Mouse (Mus musculus): ENCODE measurements around the gene Kcnd1.
"Not testable (repeated sequence)": the region's sequence is repeated elsewhere in the genome, so short reads cannot be mapped to it uniquely, and the experiment has no call there.

The Kcnd1 gene

DNA sequence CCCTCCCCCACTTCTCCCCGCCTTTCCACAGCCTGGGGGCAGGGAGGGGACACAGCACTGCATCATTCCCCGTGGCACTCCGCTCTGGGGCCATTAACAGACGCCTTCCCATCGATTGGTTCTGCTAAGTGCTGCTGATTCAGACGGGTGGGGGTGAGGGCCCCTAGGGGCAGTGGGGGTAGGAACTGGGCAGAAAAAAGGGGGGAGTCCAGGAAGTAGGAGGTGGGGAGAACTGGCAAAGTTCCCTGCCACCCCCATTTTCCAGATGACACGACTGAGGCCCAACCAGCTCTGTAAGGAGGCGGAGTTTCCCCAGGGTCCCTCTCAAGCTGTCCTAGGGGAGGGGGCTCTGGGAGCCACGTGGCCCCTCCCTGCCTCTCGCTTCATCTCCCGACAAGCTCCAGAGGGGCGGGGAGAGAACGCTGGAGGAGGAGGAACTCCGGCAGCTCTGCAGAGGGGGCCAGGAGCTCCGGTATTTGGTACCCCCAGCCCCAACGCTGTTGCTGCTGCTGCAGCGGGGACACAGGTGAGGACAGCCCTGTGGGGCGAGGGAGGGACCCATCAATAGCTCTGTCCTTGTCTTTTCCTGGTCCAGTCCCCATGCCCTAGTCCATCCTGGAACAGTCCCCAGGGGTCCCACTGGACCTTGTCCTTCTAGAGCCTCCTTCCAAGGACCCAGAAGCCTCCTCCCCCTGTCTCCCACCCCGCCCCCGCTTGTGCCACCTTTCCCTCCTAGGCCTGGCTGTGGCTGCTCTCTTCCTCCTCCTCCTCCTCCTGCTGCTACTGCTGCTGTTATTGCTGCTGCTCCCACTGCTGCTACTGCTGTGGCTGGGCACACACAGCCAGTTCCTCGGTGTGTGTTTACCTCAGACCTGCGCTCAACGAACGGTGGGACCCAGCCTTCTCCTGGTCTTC, at the start of gene Kcnd1:
Gene Kcnd1 (plus strand): TSS at position 425 of the 915 bp plus-strand sequence.
- DNase-seq: peak; percentile 5 to 14

DNA sequence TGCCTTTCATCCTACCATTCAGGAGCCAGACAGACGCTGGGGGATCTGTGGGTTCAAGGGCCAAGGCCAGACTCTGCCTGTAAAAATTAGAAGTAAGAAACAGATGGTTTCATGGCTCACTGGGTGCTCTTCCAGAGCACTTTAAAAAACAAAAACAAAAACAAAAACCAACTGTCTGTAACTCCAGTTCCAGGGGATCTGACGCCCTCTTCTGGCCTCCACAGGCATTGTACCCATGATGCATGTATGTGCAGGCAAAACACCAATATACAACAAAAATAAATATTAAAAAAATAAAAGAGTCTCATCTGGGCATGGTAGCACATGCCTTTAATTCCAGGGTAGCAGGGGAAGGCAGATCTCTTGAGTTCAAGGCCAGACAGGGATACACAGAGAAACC, 49.3 kb upstream of the Kcnd1 start:
- DNase-seq: peak; percentile 33 to 34

DNA sequence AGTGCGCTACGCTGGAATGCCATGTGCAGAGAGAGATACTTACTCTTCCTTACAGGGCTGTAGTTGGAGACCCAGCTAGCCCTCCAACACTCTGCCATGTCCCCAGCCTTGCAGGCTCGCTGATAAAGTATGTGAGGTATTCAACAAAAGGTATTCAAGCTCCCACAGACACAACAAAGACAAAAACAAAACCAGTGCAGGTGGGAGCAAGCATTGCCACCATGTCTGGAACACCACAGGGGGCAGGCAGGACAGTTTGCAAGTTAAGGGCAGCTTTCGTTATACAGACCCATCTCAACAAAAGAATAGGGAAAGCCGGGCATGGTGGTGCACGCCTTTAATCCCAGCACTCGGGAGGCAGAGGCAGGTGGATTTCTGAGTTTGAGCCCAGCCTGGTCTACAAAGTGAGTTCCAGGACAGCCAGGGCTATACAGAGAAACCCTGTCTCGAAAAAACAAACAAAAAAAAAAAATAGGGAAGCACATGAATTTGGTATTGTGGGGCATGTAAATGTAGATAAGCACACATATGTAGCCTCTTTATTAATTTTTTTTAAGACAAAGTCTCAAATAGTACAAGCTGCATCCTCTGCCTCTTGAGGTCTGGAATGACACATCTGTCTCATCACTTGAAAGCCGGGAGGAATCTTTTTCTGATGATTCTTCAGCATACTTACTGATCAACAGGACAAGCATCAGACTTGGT, 46.4 kb upstream of the Kcnd1 start:
- no peak for DNase-seq

DNA sequence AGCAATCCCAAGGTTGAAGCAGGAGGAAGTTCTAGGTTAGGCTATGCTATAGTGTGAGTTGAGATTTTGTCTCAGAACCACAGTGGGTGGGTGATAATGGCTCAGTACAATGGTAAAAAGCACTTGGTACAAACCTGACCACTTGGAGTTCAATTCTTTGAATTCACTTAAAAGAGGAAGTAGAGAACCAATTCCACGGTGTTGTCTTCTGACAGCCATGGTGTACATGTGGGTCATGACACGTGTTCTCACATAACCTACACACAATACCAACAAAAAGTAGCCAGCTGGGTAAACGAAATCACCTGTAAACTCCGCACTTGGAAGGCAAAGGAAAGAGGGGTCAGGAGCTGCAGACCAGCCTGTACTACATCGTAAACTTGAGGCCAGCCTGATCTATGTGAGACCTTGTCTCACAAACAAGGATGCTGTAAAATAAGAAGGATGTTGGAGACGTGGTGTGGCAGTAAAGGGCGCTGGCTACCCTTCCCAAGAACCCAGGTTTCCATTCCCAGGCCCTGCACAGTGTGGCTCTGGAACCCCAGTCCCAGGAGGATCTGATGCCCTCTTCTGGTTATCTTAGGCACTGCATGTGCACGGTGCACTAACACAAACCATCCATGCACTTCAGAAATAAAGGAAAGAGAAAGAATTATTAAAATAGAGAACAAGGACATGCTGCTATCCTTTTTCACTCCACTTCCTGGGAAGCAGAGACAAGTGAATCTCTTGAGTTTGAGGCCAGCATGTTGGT, 45.6 kb upstream of the Kcnd1 start:
- DNase-seq: peak; percentile 64 to 75

DNA sequence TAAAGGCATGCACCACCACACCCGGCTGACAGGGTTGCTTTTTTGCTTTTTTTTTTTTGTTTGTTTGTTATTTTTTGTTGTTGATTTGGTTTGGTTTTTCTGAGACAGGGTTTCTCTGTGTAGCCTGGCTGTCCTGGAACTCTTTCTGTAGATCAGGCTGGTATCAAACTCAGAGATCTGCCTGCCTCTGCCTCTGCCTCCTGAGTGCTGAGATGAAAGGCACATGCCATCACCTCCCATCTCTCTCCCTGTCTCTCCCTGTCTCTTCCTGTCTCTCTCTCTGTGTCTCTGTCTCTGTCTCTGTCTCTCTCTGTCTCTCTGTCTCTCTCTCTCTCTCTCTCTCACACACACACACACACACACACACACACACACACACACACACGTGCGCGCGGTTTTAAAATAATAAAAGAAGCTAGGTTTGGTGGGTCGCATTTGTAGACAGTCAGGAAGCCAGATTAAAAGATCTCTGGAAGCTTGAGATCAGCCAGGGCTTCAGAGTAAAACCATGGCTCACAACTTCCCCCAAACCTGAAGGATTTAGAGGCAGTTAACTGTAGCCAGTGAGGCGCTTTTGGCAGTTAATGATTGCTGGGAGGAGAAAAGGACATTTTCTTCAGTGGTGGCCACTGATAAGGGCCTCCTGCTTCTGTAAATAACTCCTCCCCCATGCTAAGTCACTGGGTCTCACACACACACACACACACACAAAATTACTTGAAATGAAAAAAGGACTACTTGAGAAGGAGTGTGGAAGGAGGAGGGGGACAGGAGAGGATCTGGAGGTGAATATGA, 43.4 kb upstream of the Kcnd1 start:
- no peak for DNase-seq

DNA sequence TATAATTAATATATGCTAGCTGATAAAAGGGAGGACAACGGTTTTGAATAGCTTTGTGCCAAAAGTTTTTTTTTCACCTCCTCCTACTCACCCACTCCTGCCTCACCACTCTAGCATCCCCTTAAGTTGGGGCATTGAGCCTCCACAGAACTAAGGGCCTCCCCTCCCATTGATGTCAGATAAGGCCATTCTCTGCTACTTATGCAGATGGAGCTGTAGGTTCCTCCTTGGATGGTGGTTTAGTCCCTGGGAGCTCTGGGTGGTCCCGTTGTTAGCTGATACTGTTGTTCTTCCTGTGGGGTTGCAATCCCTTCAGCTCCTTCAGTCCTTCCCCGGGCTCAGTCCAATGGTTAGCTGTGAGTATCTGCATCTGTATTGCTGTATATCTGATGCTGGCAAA, 42.8 kb upstream of the Kcnd1 start:
- no peak for DNase-seq

DNA sequence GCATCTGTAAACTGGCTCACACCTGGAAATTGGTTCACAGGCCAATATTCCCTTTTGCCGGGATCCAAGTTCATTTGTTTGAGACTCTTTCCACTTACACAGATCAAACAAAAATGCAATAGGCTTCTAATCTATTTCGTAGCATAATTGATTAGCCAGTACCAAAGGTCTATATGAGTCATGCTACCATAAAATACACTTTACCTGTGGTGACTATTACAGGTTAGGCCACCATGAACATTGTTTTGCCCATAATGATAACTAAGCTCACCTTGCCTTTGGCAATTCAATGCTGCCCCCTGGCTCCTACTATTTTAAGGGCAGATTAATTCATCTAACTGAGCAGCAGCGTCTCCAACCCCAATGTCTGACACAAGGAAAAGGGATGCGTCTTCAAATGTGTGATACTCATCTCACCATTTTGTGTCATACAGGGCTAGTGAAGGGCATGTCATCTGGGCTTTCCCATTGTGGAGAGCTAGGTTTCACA, 39.4 kb upstream of the Kcnd1 start:
- no peak for DNase-seq

DNA sequence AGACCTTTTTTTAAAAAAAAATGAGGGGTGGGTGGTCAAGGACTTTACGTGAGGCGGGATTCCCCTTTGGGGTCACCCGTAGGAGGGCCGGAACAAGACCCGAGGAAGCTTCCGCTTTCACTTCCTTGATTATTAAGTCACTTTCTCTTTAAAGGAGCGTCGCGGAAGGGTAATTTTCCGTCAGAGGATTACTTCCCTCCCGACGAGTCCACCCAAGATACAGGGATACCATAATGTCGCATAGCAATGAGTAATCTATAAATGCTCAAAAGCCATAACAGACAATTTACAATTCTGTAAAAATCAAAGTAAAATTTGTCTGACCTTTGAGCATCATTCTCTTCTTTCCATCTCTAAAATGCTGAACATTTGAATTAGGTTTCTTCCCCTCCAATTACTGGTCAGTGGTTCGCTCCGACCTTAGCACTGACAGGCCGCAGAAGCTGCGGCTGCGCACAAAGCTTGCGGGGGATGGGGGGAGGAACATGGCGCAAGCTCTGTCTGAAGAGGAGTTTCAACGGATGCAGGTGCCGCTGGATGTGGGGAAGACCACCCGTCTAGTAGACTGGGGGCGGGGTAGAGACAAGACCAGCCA, 32.5 kb upstream of the Kcnd1 start, which contains the start of gene Gripap1:
Gene Gripap1 (plus strand): TSS at position 224 of the 595 bp plus-strand sequence.
- DNase-seq: peak; percentile 62 to 74

DNA sequence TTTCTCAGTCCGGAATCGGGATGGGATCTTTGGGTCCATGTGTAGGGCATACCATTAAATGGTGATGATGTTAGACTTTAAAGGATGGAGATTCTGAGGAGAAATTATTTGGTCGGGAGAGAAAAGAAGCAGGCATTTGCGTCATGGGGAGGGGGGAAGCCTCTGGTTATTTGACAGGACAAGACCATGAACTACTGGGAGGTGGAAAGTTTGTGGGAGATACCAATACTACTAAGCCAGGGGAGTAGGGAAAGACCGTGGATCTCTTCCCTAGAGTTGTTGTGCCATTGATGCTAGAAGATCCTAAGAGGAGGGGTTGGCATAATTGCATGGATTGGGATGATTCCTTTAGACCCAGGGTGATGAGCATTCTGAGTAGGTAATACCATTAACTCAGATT, 31.8 kb upstream of the Kcnd1 start:
- no peak for DNase-seq

DNA sequence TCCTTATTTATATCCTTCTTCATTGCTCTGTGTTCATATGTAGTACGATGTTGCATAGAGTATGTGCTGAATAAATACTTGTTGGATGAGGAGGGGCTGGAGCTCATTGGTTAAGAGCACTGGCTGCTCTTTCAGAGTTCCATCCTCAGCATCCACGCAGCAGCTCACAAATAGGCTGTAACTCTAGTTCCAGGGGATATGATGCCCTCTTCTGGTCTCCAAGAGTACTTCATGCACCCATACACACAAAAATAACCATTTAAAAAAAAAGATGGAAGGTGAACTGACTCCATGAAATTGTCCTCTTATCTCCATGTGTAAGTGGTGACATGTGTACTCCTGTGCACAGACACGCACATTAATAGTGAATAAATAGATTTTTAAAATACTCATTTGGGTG, 28.7 kb upstream of the Kcnd1 start:
- peak in 1 of 2 experiments; percentile 12 for DNase-seq

DNA sequence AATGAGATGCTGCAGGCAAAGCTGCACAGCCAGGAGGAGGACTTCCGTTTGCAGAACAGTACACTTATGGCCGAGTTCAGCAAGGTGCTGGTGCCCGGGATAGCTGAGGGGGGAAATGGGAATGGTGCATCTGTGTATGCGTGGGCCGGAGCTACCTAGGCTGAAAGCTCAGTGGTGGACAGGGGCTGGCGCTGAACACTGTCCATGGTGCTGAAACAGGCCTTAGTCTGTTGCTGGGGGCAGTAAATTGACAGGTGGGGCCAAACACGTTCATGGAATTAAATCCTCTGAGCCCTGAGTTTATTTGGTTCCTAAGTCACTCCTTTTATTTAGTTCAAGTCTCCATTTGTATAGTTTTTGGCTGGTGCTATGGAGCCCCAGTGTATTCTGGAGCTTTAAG, 27.1 kb upstream of the Kcnd1 start:
- no peak for DNase-seq

DNA sequence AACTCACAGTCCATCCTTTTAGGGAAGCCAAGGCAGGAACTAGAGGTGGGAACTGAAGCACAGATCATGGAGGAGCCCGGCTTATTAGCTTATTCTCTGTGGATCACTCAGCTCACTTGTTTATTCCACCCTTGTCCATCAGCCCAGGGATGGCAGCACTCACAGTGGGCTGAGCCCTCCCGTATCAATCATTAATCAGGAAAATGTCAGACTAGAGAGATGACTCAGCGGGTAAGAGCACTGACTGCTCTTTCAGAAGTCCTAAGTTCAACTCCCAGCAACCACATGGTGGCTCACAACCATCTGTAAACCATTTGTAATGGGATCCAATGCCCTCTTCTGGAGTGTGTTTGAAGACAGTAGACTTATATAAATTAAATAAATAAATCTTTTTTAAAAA, 24.8 kb upstream of the Kcnd1 start:
- DNase-seq: no peak

DNA sequence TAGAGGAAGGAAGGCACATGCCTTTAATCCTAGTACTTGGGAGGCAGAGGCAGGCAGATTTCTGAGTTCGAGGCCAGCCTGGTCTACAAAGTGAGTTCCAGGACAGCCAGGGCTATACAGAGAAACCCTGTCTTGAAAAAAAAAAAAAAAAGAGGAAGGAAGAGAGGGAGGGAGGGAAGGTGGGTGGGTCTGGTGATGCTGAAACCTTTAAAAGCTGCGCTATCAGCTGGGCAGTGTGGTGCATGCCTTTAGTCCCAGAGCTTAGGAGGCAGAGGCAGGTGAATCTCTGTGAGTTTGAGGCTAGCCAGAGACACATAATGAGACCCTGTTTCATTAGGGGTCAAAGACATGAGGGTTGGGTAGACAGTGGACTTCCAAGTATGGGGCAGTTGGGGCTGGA, 19.9 kb upstream of the Kcnd1 start:
- DNase-seq: not testable (repeated sequence)

DNA sequence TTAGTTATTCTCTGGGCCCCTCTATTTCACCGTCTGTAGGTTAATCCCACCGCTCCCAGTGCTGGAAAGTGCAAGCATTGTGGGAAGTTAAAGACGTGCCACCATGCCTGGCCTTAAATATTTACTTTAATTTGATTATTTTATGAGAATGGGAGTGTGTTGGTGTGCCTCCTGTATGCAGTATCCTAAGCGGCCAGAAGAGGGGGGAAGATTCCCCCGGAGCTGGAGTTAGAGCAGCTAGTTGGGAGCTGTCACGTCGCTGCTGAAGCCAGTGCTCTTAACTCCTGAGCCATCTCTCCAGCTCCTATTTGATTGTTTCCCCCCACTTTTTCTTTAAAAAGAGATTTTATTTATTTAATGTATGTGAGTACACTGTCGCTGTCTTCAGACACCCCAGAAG, 7.1 kb upstream of the Kcnd1 start:
- DNase-seq: peak in 1 of 2 experiments; percentile 17

DNA sequence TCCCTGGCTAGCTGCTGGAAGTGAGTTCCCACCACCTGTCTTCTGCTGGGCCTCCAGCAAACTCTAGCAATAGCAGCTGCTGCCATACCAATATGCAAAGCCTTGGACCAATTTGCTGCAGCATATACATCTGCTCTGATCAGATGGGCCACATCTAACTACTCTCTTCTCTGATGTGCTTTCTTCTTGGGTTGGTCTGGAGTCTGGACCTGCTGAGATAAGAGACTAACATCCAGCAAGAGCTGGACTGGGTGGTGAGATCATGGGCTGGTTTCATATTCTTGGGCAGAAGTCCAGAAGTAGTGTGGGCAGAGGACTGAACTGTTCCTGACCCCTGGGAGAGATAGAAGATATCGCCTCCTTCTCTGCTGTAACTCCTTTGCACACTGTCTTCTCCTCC, 15.1 kb downstream of the Kcnd1 start:
- DNase-seq: no peak

DNA sequence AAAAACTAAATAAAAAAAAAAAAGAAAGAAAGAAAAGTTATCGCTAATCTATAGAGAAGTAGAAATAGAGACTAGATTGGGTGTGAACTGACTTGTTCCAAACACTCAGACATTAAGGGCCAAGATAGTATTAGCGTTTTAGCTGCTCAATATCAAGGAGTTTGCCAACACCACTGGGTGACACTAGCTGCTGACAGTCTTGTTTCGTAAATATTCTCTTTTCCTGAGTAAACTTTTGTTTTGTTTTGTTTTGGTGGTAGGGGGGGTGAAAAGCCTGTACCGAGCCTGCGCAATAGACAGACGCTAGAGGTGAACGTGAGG, 18.7 kb downstream of the Kcnd1 start:
- DNase-seq: no peak

DNA sequence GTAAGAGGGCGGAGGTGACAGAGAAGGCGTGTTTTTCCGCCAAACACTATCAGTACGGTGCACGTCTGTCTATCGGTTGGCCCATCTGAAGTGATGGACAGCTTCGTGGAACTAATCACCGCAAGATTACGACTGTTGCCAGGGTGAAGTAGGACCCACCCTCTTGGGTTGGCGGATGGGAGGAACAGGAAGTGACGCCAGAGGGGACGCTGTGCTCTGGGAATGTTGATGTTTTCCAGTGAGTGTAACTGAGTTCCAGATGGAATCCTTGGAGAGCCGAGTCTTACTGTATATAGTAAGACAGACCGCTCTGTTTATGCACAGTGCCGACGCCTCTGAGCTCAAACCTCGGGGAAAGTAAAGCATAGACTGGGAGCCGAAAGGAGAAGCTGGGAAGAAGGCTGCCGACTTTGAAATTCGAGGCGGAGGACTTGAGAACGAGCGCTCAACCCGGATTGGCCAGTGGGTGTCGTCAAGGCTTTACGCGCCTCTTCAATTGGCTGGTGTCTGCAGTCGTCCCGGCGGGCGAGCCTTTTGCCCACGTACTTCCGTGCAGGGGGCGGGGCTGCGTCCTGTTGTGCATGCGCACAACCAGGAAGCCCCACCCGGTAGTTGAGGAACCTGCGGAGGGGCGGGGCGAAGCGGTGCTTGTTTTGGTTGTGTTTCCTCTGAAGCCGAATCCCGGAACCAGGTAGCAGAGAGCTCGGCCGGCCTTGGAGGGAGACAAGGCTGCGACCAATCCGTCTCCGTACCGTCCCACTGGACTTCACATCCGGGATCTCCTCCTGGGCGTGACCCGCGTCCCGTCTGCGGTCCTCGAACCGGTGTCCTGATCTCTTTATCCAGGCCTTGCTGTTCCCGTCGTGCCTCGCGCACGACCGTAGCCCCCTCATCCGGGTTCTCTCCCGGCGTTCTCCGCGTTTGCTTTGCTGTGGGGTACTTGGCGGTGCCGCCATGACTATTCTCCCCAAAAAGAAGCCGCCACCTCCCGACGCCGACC, 19.4 kb downstream of the Kcnd1 start, which contains the start of gene Otud5:
Gene Otud5 (plus strand): TSS at position 202 of the 1,000 bp plus-strand sequence.
- peak; percentile 88 to 94 for DNase-seq

DNA sequence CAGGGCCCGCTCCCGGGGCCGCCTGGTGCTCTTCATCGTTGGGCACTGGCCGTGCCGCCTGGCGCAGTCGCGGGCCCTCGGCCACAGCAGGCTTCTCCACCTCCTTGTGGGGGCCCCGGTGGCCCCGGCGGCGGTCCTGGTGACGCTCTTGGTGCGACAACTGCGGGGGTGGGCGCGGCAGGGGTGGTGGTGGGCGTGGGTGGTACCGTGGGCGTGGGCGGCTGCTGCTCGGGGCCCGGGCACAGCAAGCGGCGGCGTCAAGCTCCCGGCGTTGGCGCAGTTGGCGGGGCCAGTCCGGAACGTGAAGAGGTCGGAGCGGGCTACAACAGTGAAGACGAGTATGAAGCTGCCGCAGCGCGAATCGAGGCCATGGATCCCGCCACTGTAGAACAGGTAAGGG, 20.2 kb downstream of the Kcnd1 start:
- DNase-seq: peak; percentile 8 to 12

DNA sequence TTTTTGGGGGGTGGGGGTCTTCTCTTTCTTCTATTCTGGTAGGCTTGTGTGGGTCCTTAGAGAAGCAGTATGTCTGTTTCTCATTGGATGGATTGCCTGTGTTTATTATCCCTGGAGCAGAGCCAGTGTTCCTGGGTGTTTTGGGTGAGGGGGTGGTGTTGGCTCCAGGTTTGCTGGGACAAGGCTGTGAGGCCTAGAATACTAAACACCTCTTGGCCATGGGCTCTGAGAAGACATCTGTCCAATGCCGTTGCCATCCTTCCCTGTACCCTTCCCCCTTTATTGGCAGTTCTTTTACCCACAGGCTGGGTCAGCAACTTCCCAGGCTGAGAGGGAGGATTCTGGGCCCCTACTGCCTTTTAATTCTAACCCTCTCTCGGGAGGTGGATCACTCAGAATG, 25.8 kb downstream of the Kcnd1 start:
- no peak for DNase-seq

DNA sequence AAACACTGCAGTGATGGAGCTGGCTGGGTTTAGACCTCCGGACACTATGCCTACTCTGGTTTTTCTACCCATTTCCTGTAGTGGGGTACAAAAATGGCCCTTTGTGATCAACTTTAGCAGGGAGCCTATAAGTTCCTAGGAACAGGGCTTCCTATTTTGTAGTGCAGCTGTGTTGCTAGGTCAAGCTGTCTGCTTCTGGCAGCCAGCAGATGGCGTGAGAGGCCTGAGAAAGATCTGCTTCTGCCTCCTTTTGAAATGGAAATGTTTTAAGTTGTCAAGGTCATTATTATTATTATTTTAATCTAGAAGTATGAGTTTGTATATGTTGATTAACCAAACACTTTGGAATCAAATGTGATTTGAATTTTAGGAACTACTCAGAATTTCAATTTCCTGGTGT, 32.5 kb downstream of the Kcnd1 start:
- peak; percentile 39 to 42 for DNase-seq

Measured in cerebellum, postnatal 36 days (tissue).